Mouse (Mus musculus) embryonic facial prominence, embryonic 15.5 days (tissue): Measurements from ENCODE around the gene Acsl5. TPM values are rescaled to one million over a fixed set of nuclear protein-coding genes. Genes with fewer than 3 reads are reported as not detected.

Experiments used
- ATAC-seq: fragments of 200-750 bp; cut with Nextera tagmentation; 2 replicates; pipeline ENCODE4 v1.8.0; 2017; ENCODE audit warnings: low read depth, moderate TSS enrichment; ENCODE audit not compliant: insufficient number of reproducible peaks, low FRiP score, low TSS enrichment
- H3K27ac ChIP-seq: fragments of 300-500 bp; sonication (generic); replicated peaks from 2 replicates; pipeline ENCODE4 v1.5.1; 2015; ENCODE audit warnings: mild to moderate bottlenecking, inconsistent platforms
- H3K27me3 ChIP-seq: fragments of 300-500 bp; sonication (generic); 2 replicates; pipeline ENCODE4 v1.6.1; 2015; ENCODE audit warnings: inconsistent platforms
- H3K36me3 ChIP-seq: fragments of 300-500 bp; sonication (generic); 2 replicates; pipeline ENCODE4 v1.6.1; 2015; ENCODE audit warnings: mild to moderate bottlenecking, inconsistent platforms
- H3K4me1 ChIP-seq: fragments of 300-500 bp; sonication (generic); 2 replicates; pipeline ENCODE4 v1.6.1; 2015; ENCODE audit warnings: inconsistent platforms
- H3K4me2 ChIP-seq: fragments of 300-500 bp; sonication (generic); replicated peaks from 2 replicates; pipeline ENCODE4 v1.6.1; 2015; ENCODE audit warnings: mild to moderate bottlenecking, inconsistent platforms
- H3K4me3 ChIP-seq: fragments of 300-500 bp; sonication (generic); replicated peaks from 2 replicates; pipeline ENCODE4 v1.5.1; 2015; ENCODE audit warnings: mild to moderate bottlenecking, inconsistent platforms
- H3K9ac ChIP-seq: fragments of 300-500 bp; sonication (generic); 2 replicates; pipeline ENCODE4 v1.6.1; 2015; ENCODE audit warnings: inconsistent platforms
- H3K9me3 ChIP-seq: fragments of 300-500 bp; sonication (generic); replicated peaks from 2 replicates; pipeline ENCODE4 v1.6.1; 2016; ENCODE audit warnings: inconsistent platforms
- WGBS: fragments of 180-500 bp; shearing (Covaris S2); methylation state at CpG from one replicate; pipeline ENCODE4 v1.1.7; 2015; 5-methylcytosine and 5-hydroxymethylcytosine counted together
- polyA plus RNA-seq: library from polyadenylated mRNA; unstranded; fragments of >200 nt; fragmentation: Nextera tagmentation; extraction: Ambion mirVana; gene quantifications from 2 replicates; pipeline ENCODE4 v1.2.1, GENCODE M21; 2015

Acsl5 gene
- polyA plus RNA-seq, 1 experiment from 2014 or later, result 45.0 TPM

- 76% methylated on average over 4 of the region's 4 CpGs for WGBS
- Histone ChIP-seq H3K9ac (no peak overlapping the region), H3K27me3 (no peaks in the 10 kb centered on the region), H3K27ac (no peak overlapping the region), H3K4me2 (no peak overlapping the region), H3K4me1 (no peaks in the 10 kb centered on the region), H3K36me3 (peaks cover 25% of the 10 kb centered on the region; the same call in 1 of the 2 replicates), H3K9me3 (no peaks in the 10 kb centered on the region), H3K4me3 (no peak overlapping the region)
- no peak for ATAC-seq
Observed at GRCm38 (mm10) chr19:55327510-55327909, 75.8 kb downstream of the Acsl5 start.

DNA sequence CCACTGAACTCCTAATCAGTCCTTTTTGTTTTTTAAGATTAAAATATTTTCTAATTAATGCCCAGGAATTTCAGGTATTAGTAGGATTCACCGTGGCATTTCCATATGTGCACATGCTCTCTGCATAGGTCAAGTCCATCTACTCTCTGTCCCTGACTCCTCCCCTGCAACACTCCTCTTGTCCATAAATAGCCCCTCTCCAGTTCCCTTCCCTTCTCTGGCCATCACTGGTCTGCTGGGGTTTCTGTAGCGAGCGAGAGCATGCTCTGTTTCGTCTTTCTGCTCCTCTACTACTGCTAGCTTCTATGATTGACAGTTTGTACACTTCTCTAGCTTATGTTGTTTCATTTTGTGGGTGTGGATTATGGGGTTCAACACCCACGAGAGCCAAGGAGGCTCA lies 80.0 kb downstream of the Acsl5 start:
- 86% methylated on average over 5 of the region's 5 CpGs for WGBS
- H3K27me3 ChIP-seq, result no peaks in the 10 kb centered on the region
- H3K4me1 ChIP-seq, result 0 out of 2 replicates have a peak, but pooled peaks cover 4% of the 10 kb centered on the region
- no peak for ATAC-seq
- H3K27ac ChIP-seq, result no peak overlapping the region
- H3K9me3 ChIP-seq, result no peaks in the 10 kb centered on the region
- no peak overlapping the region for H3K9ac ChIP-seq
- no peak overlapping the region for H3K4me2 ChIP-seq
- H3K4me3 ChIP-seq, result no peak overlapping the region
- H3K36me3 ChIP-seq, result peaks cover 23% of the 10 kb centered on the region; the same call in 1 of the 2 replicates

DNA sequence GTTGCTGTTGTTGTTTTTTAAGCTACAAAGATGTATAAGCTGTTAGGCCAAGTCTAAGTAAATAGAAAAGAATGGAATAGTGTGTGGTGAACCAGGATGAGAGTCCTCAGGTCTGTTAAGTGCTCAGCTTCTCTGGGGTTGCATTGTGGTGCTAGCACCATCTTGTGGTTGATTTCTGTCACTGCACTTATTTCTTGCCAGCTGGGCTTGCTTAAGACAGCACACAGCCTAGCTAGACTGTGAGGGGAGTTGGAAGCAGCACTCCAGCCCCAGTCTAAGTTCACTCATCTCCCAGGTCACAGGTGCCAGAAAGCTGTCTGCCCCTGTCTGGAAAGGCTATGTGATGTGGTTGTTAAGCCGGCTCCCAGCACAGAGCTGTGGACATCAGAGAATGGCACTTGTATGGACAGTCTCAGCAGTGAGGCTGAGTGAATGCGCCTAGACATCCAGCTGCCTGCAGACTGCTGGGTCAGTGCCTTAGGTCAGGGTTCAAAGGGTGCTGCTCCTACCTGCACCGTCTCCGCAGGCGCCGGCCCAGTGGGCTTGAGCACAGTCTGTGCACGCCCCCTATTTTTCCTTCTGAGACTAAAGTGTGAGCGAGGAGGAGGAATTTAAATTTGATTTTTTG lies 81.0 kb downstream of the Acsl5 start:
- WGBS, result 89% methylated on average over 8 of the region's 8 CpGs
- Histone ChIP-seq H3K9ac (no peak overlapping the region), H3K9me3 (no peaks in the 10 kb centered on the region), H3K4me3 (no peak overlapping the region), H3K27ac (no peak overlapping the region), H3K4me1 (peaks cover 8% of the 10 kb centered on the region; the same call in 1 of the 2 replicates), H3K27me3 (no peaks in the 10 kb centered on the region), H3K36me3 (peaks cover 23% of the 10 kb centered on the region; the same call in 1 of the 2 replicates), H3K4me2 (no peak overlapping the region)
- peak; percentile 70 for ATAC-seq

DNA sequence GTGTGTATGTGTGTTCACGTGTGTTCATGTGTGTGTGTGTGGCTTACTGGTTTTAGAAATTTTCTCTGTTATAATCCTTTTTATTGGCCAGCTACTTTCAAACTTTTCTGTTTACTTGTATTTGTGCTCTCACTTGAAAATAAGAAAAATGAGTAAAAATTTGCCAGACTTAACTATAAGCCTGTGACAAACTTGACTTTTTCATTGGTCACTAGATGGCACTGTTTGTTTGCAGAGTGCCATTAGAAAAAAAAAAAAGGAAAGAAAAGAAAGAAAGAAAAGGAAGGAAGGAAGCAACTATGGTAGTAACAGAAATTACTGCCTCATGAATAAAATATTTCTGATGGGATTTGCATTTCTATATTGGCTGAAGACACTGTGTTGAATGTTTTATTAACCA lies 84.1 kb downstream of the Acsl5 start:
- no peak overlapping the region for H3K27ac ChIP-seq
- no peak for ATAC-seq
- no peak overlapping the region for H3K4me3 ChIP-seq
- no peaks in the 10 kb centered on the region for H3K27me3 ChIP-seq
- no peak overlapping the region for H3K4me2 ChIP-seq
- H3K4me1 ChIP-seq, result peaks cover 8% of the 10 kb centered on the region; the same call in 1 of the 2 replicates
- H3K9me3 ChIP-seq, result no peaks in the 10 kb centered on the region
- H3K9ac ChIP-seq, result no peak overlapping the region
- 88% methylated on average over 1 of the region's 1 CpGs for WGBS
- 0 out of 2 replicates have a peak, but pooled peaks cover 3% of the 10 kb centered on the region for H3K36me3 ChIP-seq

GRCm38 (mm10) chr19:55336441-55336840 lies 84.7 kb downstream of the Acsl5 start:
- 91% methylated on average over 12 of the region's 12 CpGs for WGBS
- H3K4me3 ChIP-seq, result no peak overlapping the region
- H3K27me3 ChIP-seq, result no peaks in the 10 kb centered on the region
- H3K9me3 ChIP-seq, result no peaks in the 10 kb centered on the region
- no peak overlapping the region for H3K9ac ChIP-seq
- H3K4me1 ChIP-seq, result peaks cover 8% of the 10 kb centered on the region; the same call in 1 of the 2 replicates
- no peak for ATAC-seq
- H3K36me3 ChIP-seq, result 0 out of 2 replicates have a peak, but pooled peaks cover under 1% of the 10 kb centered on the region
- no peak overlapping the region for H3K27ac ChIP-seq
- H3K4me2 ChIP-seq, result no peak overlapping the region

- H3K27ac ChIP-seq, result no peak overlapping the region
- H3K27me3 ChIP-seq, result no peaks in the 10 kb centered on the region
- no peaks in the 10 kb centered on the region for H3K9me3 ChIP-seq
- no peak overlapping the region for H3K4me3 ChIP-seq
- H3K4me2 ChIP-seq, result no peak overlapping the region
- H3K4me1 ChIP-seq, result peaks cover 14% of the 10 kb centered on the region; the same call in 1 of the 2 replicates
- no peaks in the 10 kb centered on the region for H3K36me3 ChIP-seq
- 73% methylated on average over 9 of the region's 9 CpGs for WGBS
- no peak overlapping the region for H3K9ac ChIP-seq
- no peak for ATAC-seq
Observed at GRCm38 (mm10) chr19:55337066-55337465, 85.3 kb downstream of the Acsl5 start.

DNA sequence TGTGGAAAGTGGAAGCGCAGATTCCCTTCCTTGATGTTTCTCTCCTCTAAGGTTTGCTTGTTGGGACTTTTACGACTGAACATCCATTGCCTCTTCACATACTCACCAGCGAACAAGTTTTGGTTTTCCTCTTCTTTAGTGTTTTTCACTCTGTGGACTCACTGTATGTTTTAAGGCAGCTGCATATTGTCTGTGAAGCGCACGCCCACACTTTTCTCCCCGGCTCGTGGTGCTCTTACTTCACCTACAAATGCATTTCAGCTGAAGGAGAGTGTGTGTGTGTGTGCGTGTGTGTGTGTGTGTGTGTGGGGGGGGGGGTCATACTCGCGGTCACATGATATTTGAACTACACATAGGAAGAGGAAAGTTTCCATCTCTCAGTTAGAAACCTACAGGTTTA lies 85.9 kb downstream of the Acsl5 start:
- Histone ChIP-seq H3K4me2 (no peak overlapping the region), H3K4me1 (peaks cover 18% of the 10 kb centered on the region; the same call in 1 of the 2 replicates), H3K27me3 (no peaks in the 10 kb centered on the region), H3K9ac (no peak overlapping the region), H3K9me3 (no peaks in the 10 kb centered on the region), H3K4me3 (no peak overlapping the region), H3K36me3 (peaks cover 3% of the 10 kb centered on the region; the same call in 1 of the 2 replicates), H3K27ac (no peak overlapping the region)
- no peak for ATAC-seq
- WGBS, result 81% methylated on average over 10 of the region's 10 CpGs

GRCm38 (mm10) chr19:55340521-55340920 lies 88.8 kb downstream of the Acsl5 start:
- Histone ChIP-seq H3K27me3 (no peaks in the 10 kb centered on the region), H3K4me1 (peaks cover 18% of the 10 kb centered on the region; the same call in 1 of the 2 replicates), H3K36me3 (peaks cover 5% of the 10 kb centered on the region; the same call in 1 of the 2 replicates), H3K27ac (no peak overlapping the region), H3K4me2 (no peak overlapping the region), H3K9me3 (no peaks in the 10 kb centered on the region), H3K9ac (no peak overlapping the region), H3K4me3 (no peak overlapping the region)
- no peak for ATAC-seq
- 77% methylated on average over 6 of the region's 6 CpGs for WGBS

DNA sequence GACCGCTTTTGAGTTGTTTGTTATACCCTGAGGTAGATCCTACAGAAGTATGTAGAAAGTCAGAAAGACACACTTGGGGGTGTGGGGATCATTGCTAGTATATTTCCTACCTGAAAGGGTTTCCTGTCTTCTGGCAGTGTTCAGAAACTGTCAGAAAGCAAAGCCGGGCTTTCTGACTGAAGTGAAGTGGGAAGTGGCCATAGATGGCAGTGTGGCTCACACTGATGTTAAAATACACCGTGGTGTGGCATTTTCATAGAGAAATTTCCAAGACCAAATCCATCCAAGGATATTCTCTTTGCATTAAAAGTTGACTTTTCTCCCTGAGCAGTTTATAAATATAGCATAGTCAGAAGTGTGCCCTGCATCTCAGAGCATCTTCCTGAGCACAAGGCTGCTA lies 89.6 kb downstream of the Acsl5 start:
- Histone ChIP-seq H3K4me2 (no peak overlapping the region), H3K27me3 (no peaks in the 10 kb centered on the region), H3K9me3 (no peaks in the 10 kb centered on the region), H3K36me3 (peaks cover 5% of the 10 kb centered on the region; the same call in 1 of the 2 replicates), H3K4me1 (peaks cover 17% of the 10 kb centered on the region; the same call in 1 of the 2 replicates), H3K9ac (no peak overlapping the region), H3K27ac (no peak overlapping the region), H3K4me3 (no peak overlapping the region)
- no peak for ATAC-seq
- 62% methylated on average over 3 of the region's 3 CpGs for WGBS

GRCm38 (mm10) chr19:55342423-55342822 lies 90.7 kb downstream of the Acsl5 start:
- no peak overlapping the region for H3K9ac ChIP-seq
- H3K4me2 ChIP-seq, result no peak overlapping the region
- H3K4me1 ChIP-seq, result peaks cover 10% of the 10 kb centered on the region; the same call in 1 of the 2 replicates
- WGBS, result 87% methylated on average over 7 of the region's 7 CpGs
- H3K27me3 ChIP-seq, result no peaks in the 10 kb centered on the region
- no peak overlapping the region for H3K27ac ChIP-seq
- peaks cover 5% of the 10 kb centered on the region; the same call in 1 of the 2 replicates for H3K36me3 ChIP-seq
- no peak overlapping the region for H3K4me3 ChIP-seq
- ATAC-seq, result no peak
- H3K9me3 ChIP-seq, result no peaks in the 10 kb centered on the region

GRCm38 (mm10) chr19:55343274-55343673 lies 91.5 kb downstream of the Acsl5 start:
- H3K4me2 ChIP-seq, result no peak overlapping the region
- H3K4me1 ChIP-seq, result peaks cover 10% of the 10 kb centered on the region; the same call in 1 of the 2 replicates
- no peaks in the 10 kb centered on the region for H3K27me3 ChIP-seq
- H3K9me3 ChIP-seq, result no peaks in the 10 kb centered on the region
- H3K27ac ChIP-seq, result no peak overlapping the region
- H3K36me3 ChIP-seq, result peaks cover 5% of the 10 kb centered on the region; the same call in 1 of the 2 replicates
- 87% methylated on average over 9 of the region's 9 CpGs for WGBS
- H3K9ac ChIP-seq, result no peak overlapping the region
- H3K4me3 ChIP-seq, result no peak overlapping the region
- ATAC-seq, result no peak
